Mouse (Mus musculus) erythroblast, embryonic 14.5 days (primary cell): Measurements from ENCODE around the gene Osm. TPM values are rescaled to one million over a fixed set of nuclear protein-coding genes. Genes with fewer than 3 reads are reported as not detected.

Source experiments
- H3K27me3 ChIP-seq: 2 replicates; pipeline ENCODE4 v1.6.1; 2012; ENCODE audit warnings: inconsistent platforms; ENCODE audit not compliant: control insufficient read depth
- H3K36me3 ChIP-seq: 2 replicates; pipeline ENCODE4 v1.6.1; 2012; ENCODE audit warnings: mild to moderate bottlenecking, inconsistent platforms; ENCODE audit not compliant: control insufficient read depth
- H3K4me1 ChIP-seq: 2 replicates; pipeline ENCODE4 v1.6.1; 2012; ENCODE audit warnings: inconsistent platforms; ENCODE audit not compliant: control insufficient read depth
- H3K4me3 ChIP-seq: replicated peaks from 2 replicates; pipeline ENCODE3; 2012; ENCODE audit warnings: moderate library complexity, mild to moderate bottlenecking, inconsistent platforms
- H3K9me3 ChIP-seq: 2 replicates; pipeline ENCODE4 v1.6.1; 2012; ENCODE audit warnings: low read length, inconsistent platforms, mixed read lengths; ENCODE audit not compliant: control insufficient read depth
- GATA1 ChIP-seq: IDR thresholded peaks from 2 replicates; pipeline ENCODE4 v1.6.1; 2012; ENCODE audit warnings: low read length, inconsistent platforms, mixed read lengths
- TAL1 ChIP-seq: IDR thresholded peaks from 3 replicates; pipeline ENCODE4 v1.6.1; 2012; ENCODE audit warnings: low read length, inconsistent platforms, mixed read lengths
- polyA plus RNA-seq: library from polyadenylated mRNA; stranded (reverse); fragments of >175 nt; gene quantifications from 2 replicates; pipeline ENCODE4 v1.2.3, GENCODE M21; 2012

Gene Osm
- polyA plus RNA-seq = 0.41 and 0.44 TPM in 2 replicates

DNA sequence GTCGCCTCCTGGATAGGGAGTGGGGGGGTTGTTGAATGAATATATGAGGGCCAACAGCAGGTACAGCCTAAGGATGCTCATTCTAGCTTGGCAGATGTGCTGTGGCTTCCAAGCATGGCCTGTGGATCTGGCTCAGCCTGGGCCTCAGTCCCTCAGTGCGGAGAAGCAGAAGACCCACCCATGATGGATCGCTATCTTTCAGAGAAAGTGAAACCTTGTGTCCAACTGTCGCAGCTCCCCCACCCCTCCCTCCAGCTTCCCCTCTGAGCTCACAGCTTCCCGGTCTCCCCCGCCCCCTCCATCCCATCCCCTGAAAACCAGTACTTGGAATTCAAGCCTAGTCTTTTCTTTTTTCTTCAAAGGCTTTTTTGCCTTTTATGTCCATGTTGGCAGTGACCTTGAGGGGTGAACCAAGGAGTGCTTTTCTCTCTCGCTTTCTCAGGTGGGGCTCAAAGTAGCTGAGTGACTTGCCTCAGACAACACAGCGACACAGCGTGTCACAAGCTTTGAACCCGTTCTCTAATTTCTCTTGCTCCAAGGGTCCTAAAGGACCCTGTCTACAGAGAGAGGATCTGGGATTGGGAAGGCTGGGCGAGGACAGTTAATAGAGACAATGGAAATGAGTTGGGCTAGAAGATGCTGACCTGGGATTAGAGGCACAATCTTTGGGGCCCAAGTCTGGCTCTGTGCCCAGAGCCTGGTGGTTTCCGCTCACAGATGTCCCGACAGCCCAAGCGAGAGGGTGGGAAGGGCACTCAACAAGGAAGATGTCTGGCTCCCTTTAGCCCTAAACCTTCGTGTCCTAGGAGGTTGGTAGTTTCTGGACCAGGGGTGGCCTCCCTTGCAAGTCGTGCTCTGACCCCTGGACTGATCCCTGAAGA, at the start of gene Osm:
Osm (plus strand) TSS at position 756 of the 881 bp plus-strand sequence.
- no peak for TF ChIP-seq TAL1
- TF ChIP-seq GATA1 = no peak
- Histone ChIP-seq H3K9me3 (peaks cover 7% of the 10 kb centered on the region; the same call in 1 of the 2 replicates), H3K4me3 (peak within 1 kb of the TSS; percentile 42), H3K36me3 (peaks cover 47% of the 10 kb centered on the region), H3K27me3 (no peaks in the 10 kb centered on the region), H3K4me1 (peaks cover 61% of the 10 kb centered on the region)

DNA sequence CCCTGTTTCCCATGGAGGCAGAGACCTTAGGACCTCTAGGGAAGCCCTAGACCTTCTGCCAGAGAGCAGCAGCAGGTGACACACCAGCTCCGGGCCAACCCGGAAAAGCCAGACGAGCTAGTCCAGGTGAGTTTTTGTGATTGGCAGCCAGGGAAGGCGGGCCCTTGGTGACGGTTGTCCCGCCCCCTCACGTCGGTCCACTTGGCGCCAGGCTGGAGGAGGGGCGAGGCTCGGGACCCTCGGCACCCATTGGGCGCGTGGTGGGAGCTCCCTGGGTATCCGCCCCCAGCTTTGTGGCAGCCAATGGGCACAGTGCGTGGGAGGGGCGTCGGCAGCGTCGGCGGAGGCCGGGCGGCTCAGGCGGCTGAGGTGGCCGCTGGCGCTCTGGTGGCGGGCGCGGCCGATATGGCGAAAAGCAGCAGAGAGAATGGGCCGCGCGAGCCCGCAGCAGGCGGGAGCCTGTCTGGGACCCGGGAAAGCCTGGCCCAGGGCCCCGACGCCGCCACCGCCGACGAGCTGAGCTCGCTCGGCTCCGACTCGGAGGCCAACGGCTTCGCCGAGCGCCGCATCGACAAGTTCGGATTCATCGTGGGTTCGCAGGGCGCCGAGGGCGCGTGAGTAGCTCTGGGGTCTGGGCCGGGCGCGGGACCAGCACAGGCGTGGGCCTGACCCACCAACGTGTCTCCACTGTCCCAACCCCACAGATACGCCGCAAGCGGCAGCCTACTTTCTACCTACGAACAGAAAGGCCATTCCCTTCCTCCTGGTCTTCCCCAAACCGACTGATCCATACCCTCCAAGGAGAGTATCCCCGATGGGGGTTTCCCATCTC, 49.5 kb upstream of the Osm start, which contains the start of gene Tbc1d10a:
Tbc1d10a (plus strand) TSS at position 304 of the 832 bp plus-strand sequence.
- H3K4me1 ChIP-seq = peaks cover 20% of the 10 kb centered on the region
- H3K9me3 ChIP-seq = no peaks in the 10 kb centered on the region
- H3K36me3 ChIP-seq = peaks cover 24% of the 10 kb centered on the region
- TF ChIP-seq GATA1 = no peak
- no peak for TF ChIP-seq TAL1
- H3K4me3 ChIP-seq = peak within 1 kb of the TSS; percentile 82
- H3K27me3 ChIP-seq = no peaks in the 10 kb centered on the region

- H3K9me3 ChIP-seq = no peaks in the 10 kb centered on the region
- H3K4me1 ChIP-seq = peaks cover 20% of the 10 kb centered on the region
- peak overlapping the region; percentile 82 for H3K4me3 ChIP-seq
- peaks cover 18% of the 10 kb centered on the region for H3K36me3 ChIP-seq
- no peaks in the 10 kb centered on the region for H3K27me3 ChIP-seq
- TF ChIP-seq TAL1 (no peak), GATA1 (no peak)
Observed at GRCm38 (mm10) chr11:4187318-4187700, 48.9 kb upstream of the Osm start.

- H3K9me3 ChIP-seq = no peaks in the 10 kb centered on the region
- no peaks in the 10 kb centered on the region for H3K27me3 ChIP-seq
- peaks cover under 1% of the 10 kb centered on the region for H3K36me3 ChIP-seq
- peaks cover 20% of the 10 kb centered on the region for H3K4me1 ChIP-seq
- no peak for TF ChIP-seq TAL1
- no peak for TF ChIP-seq GATA1
- H3K4me3 ChIP-seq = no peak overlapping the region
Observed at GRCm38 (mm10) chr11:4189182-4189581, 47.0 kb upstream of the Osm start.

- TF ChIP-seq GATA1 (no peak), TAL1 (no peak)
- H3K36me3 ChIP-seq = no peaks in the 10 kb centered on the region; the same call in none of the 2 replicates
- peaks cover 20% of the 10 kb centered on the region for H3K4me1 ChIP-seq
- H3K4me3 ChIP-seq = no peak overlapping the region
- no peaks in the 10 kb centered on the region for H3K9me3 ChIP-seq
- no peaks in the 10 kb centered on the region for H3K27me3 ChIP-seq
Observed at GRCm38 (mm10) chr11:4190677-4191076, 45.5 kb upstream of the Osm start.

DNA sequence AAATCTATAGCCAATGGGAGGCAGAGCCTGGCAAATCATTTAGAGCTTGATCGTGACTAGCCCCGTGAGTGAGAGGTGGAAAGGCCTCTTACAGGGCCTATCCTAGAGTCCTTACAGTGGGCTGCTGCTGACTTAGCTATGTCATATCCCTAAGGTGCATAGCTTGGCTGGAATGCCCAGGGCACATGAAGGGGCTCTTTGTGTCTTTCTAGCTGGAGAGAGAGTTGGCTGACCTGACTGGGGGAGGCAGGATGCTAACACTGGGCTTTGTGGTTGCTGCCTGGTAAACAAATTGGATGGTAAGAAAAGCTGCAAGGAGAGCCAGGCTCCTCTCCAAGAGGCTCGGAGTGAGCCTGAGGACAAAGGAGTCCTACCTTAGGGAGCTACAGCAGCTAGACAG, 43.5 kb upstream of the Osm start:
- Histone ChIP-seq H3K36me3 (peaks cover 2% of the 10 kb centered on the region), H3K27me3 (no peaks in the 10 kb centered on the region), H3K9me3 (no peaks in the 10 kb centered on the region), H3K4me3 (no peak overlapping the region), H3K4me1 (peaks cover 8% of the 10 kb centered on the region)
- TF ChIP-seq TAL1 (no peak), GATA1 (no peak)

- H3K4me3 ChIP-seq = no peak overlapping the region
- TF ChIP-seq GATA1 = no peak
- TF ChIP-seq TAL1 = no peak
- no peaks in the 10 kb centered on the region for H3K9me3 ChIP-seq
- no peaks in the 10 kb centered on the region for H3K27me3 ChIP-seq
- peaks cover 5% of the 10 kb centered on the region for H3K4me1 ChIP-seq
- peaks cover 2% of the 10 kb centered on the region for H3K36me3 ChIP-seq
Observed at GRCm38 (mm10) chr11:4193420-4193819, 42.8 kb upstream of the Osm start.

DNA sequence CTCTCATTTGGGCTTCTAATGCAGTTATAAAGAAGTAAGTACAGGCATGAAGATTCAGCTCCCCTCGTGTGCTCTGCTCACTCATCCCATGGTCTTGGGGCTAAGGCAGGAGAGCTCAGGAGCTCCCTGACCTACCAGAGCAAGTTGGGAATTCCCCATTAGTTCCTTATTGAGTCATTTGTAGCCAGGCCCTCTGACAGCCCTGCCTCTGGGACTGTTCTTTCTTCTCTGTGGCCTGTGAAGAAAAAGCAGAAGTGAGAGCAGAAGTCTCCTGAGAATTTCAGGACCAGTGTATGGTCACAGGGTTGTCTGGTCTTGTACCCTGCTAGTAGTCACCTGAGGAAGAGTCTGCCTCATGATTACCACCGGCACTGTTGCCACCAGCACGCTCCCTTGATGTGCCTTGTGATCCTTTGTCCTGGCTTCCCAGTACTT, 40.6 kb upstream of the Osm start:
- Histone ChIP-seq H3K36me3 (peaks cover 2% of the 10 kb centered on the region), H3K27me3 (no peaks in the 10 kb centered on the region), H3K4me1 (peaks cover 5% of the 10 kb centered on the region), H3K9me3 (no peaks in the 10 kb centered on the region), H3K4me3 (no peak overlapping the region)
- no peak for TF ChIP-seq TAL1
- no peak for TF ChIP-seq GATA1

DNA sequence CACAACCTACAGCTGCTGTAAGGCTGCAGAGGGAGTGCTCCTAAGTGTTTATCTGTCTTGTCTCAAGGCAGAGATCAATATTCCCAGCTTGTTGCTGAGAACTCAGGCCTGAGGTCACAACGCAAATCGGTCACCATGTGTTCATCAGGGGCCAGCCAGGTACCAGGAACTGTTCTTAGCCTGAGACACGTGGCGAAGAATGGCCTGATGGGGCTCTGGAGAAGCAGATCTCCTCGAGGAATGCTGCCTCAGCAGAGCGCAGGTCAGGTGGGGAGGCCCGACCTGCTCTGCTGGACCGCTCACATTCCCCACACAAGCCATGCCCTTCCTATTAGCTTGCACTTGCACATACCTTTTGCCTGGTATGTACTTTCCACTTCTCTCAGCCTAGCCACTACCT, 39.6 kb upstream of the Osm start:
- H3K27me3 ChIP-seq = no peaks in the 10 kb centered on the region
- H3K9me3 ChIP-seq = no peaks in the 10 kb centered on the region
- TF ChIP-seq TAL1 (no peak), GATA1 (no peak)
- H3K4me1 ChIP-seq = peaks cover 2% of the 10 kb centered on the region; the same call in 1 of the 2 replicates
- H3K4me3 ChIP-seq = no peak overlapping the region
- peaks cover 2% of the 10 kb centered on the region for H3K36me3 ChIP-seq
